Mouse (Mus musculus) heart, embryonic 16.5 days (tissue): ENCODE data around the gene Cipc. TPM values are rescaled to one million over a fixed set of nuclear protein-coding genes. Genes with fewer than 3 reads are reported as not detected.

Experiments used
- ATAC-seq: fragments of 200-750 bp; cut with Nextera tagmentation; replicated peaks from 2 replicates; pipeline ENCODE4 v1.8.0; 2017; ENCODE audit warnings: moderate number of reproducible peaks; ENCODE audit not compliant: insufficient read depth, low FRiP score; ENCODE audit errors: extremely low read depth
- H3K27ac ChIP-seq: fragments of 300-500 bp; sonication (generic); 2 replicates; pipeline ENCODE4 v1.5.1; 2014; ENCODE audit warnings: mild to moderate bottlenecking, low read length, control low read depth, moderate library complexity
- H3K27me3 ChIP-seq: fragments of 300-500 bp; sonication (generic); 2 replicates; pipeline ENCODE4 v1.6.1; 2014; ENCODE audit warnings: low read length, mixed read lengths; ENCODE audit not compliant: control insufficient read depth, insufficient read depth
- H3K36me3 ChIP-seq: fragments of 300-500 bp; sonication (generic); 2 replicates; pipeline ENCODE4 v1.6.1; 2014; ENCODE audit not compliant: control insufficient read depth, insufficient read depth
- H3K4me1 ChIP-seq: fragments of 300-500 bp; sonication (generic); 2 replicates; pipeline ENCODE4 v1.6.1; 2014; ENCODE audit warnings: low read length, mixed read lengths; ENCODE audit not compliant: control insufficient read depth, insufficient read depth
- H3K4me2 ChIP-seq: fragments of 300-500 bp; sonication (generic); 2 replicates; pipeline ENCODE4 v1.6.1; 2014; ENCODE audit warnings: low read depth, mild to moderate bottlenecking, control low read depth, low read length
- H3K4me3 ChIP-seq: fragments of 300-500 bp; sonication (generic); 2 replicates; pipeline ENCODE4 v1.5.1; 2014; ENCODE audit warnings: mild to moderate bottlenecking, control low read depth, low read length
- H3K9ac ChIP-seq: fragments of 300-500 bp; sonication (generic); 2 replicates; pipeline ENCODE4 v1.6.1; 2014; ENCODE audit warnings: low read length, control low read depth
- H3K9me3 ChIP-seq: fragments of 300-500 bp; sonication (generic); replicated peaks from 2 replicates; pipeline ENCODE4 v1.6.1; 2016; ENCODE audit warnings: low read length; ENCODE audit not compliant: control insufficient read depth
- WGBS: fragments of 180-500 bp; shearing (Covaris S2); extraction: QIAGEN DNeasy Blood & Tissue Kit; methylation state at CpG from one replicate; pipeline ENCODE4 v1.1.7; 2014; 5-methylcytosine and 5-hydroxymethylcytosine counted together
- polyA plus RNA-seq: library from polyadenylated mRNA; unstranded; fragments of >200 nt; fragmentation: Nextera tagmentation; extraction: Ambion mirVana; gene quantifications from 2 replicates; pipeline ENCODE4 v1.2.1, GENCODE M21; 2015

Gene Cipc
- polyA plus RNA-seq, 1 experiment from 2014 or later = 25.9 TPM

DNA sequence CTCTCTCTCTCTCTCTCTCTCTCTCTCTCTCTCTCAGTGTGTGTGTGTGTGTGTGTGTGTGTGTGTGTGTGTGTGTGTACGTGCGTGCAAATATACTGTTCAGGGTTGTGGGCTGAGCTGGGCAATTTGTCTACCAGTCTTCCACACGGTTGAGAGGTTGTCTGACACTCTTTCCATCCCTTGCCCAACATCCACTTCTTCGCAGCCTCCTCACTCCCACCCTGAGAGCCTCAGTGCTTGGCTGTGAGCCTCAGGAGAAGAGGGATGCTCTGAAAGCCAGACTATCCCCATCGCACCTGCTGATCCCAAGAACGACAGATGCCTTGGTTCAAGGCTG, 54.0 kb downstream of the Cipc start:
- H3K4me3 ChIP-seq = no peak overlapping the region
- 43% methylated on average over 4 of the region's 6 CpGs for WGBS
- no peak for ATAC-seq
- no peaks in the 10 kb centered on the region for H3K36me3 ChIP-seq
- H3K4me2 ChIP-seq = no peak overlapping the region
- 0 out of 2 replicates have a peak, but pooled peaks cover 2% of the 10 kb centered on the region for H3K9me3 ChIP-seq
- no peaks in the 10 kb centered on the region; the same call in 1 of the 2 replicates for H3K27me3 ChIP-seq
- H3K9ac ChIP-seq = no peak overlapping the region
- peaks cover 12% of the 10 kb centered on the region for H3K4me1 ChIP-seq
- H3K27ac ChIP-seq = no peak overlapping the region

- Histone ChIP-seq H3K27me3 (no peaks in the 10 kb centered on the region; the same call in 1 of the 2 replicates), H3K4me1 (peaks cover 12% of the 10 kb centered on the region), H3K9ac (no peak overlapping the region), H3K4me2 (no peak overlapping the region), H3K9me3 (no peaks in the 10 kb centered on the region), H3K4me3 (no peak overlapping the region), H3K27ac (no peak overlapping the region), H3K36me3 (no peaks in the 10 kb centered on the region)
- no peak for ATAC-seq
- WGBS = 49% methylated on average over 7 of the region's 7 CpGs
Observed at GRCm38 (mm10) chr12:87002209-87002608, 55.4 kb downstream of the Cipc start.

DNA sequence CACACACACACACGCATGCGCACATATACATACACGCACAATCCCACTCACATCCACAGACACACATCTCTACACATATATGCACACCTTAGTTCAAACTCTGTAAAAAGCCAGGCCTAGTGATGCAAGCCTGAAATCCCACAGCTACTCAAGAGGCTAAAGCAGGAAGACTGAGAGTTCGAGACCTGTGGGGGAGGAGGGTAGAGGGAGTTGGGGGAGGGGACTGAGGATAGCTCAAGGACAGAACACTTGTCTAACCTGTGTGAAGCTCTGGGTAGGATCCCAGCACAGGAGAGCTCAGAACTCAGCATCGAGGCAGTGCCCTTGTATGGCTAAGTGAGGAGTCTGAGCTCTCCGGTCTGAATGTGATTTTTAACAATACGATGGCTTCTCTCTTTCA, 56.0 kb downstream of the Cipc start:
- Histone ChIP-seq H3K36me3 (no peaks in the 10 kb centered on the region), H3K4me1 (peaks cover 12% of the 10 kb centered on the region), H3K9me3 (no peaks in the 10 kb centered on the region), H3K9ac (no peak overlapping the region), H3K27ac (no peak overlapping the region), H3K27me3 (no peaks in the 10 kb centered on the region; the same call in 1 of the 2 replicates), H3K4me2 (no peak overlapping the region), H3K4me3 (no peak overlapping the region)
- no peak for ATAC-seq
- 69% methylated on average over 7 of the region's 7 CpGs for WGBS

DNA sequence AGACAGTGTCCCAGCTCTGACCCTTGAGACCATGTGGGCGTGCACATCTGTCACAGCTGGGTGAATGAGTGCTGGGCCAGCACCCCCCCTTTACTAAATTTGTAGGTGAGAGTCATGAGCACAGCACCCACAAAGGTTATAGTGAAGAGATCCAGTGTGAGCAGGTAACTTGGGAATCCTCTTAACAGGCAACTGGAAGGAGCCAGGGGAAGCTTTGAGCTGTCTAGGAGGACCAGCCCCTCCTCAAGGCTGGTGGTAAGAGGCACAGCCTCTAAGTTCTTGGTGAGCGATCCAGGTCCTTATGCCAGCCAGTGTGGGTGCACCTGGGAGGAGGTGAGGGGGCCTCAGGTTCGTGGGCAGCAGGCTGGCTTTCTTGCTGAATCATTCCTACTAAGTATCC, 56.8 kb downstream of the Cipc start:
- no peaks in the 10 kb centered on the region for H3K9me3 ChIP-seq
- H3K4me3 ChIP-seq = no peak overlapping the region
- peaks cover 12% of the 10 kb centered on the region for H3K4me1 ChIP-seq
- no peak overlapping the region for H3K27ac ChIP-seq
- peaks cover 2% of the 10 kb centered on the region; the same call in 1 of the 2 replicates for H3K27me3 ChIP-seq
- H3K4me2 ChIP-seq = no peak overlapping the region
- no peak overlapping the region for H3K9ac ChIP-seq
- H3K36me3 ChIP-seq = no peaks in the 10 kb centered on the region
- WGBS = 43% methylated on average over 3 of the region's 3 CpGs
- ATAC-seq = no peak

- no peaks in the 10 kb centered on the region for H3K9me3 ChIP-seq
- ATAC-seq = no peak
- WGBS = 80% methylated on average over 4 of the region's 4 CpGs
- H3K4me3 ChIP-seq = no peak overlapping the region
- H3K36me3 ChIP-seq = no peaks in the 10 kb centered on the region
- peaks cover 3% of the 10 kb centered on the region; the same call in 1 of the 2 replicates for H3K27me3 ChIP-seq
- H3K4me2 ChIP-seq = no peak overlapping the region
- H3K9ac ChIP-seq = no peak overlapping the region
- H3K4me1 ChIP-seq = peaks cover 8% of the 10 kb centered on the region
- no peak overlapping the region for H3K27ac ChIP-seq
Observed at GRCm38 (mm10) chr12:87004596-87004995, 57.8 kb downstream of the Cipc start.

Other genes starting within 250 kb of the Cipc start
- gene Angel1, start 220.6 kb upstream of the Cipc start, polyA plus RNA-seq = 7.9 and 9.4 TPM in 2 replicates
- not detected in 2 replicates for gene Lrrc74a, start 212.7 kb upstream of the Cipc start, polyA plus RNA-seq
- gene Irf2bpl, start 62.2 kb upstream of the Cipc start, polyA plus RNA-seq = 25.4 and 32.4 TPM in 2 replicates
- gene Zdhhc22, start 43.4 kb downstream of the Cipc start, polyA plus RNA-seq = 0.07 TPM in 2 replicates
- 0.11 TPM in 1 of 2 replicates, not detected in the other for gene Tmem63c, start 74.3 kb downstream of the Cipc start, polyA plus RNA-seq
- gene Ngb, start 155.5 kb downstream of the Cipc start, polyA plus RNA-seq = 0.50 TPM in 1 of 2 replicates, not detected in the other
- 26.7 and 32.3 TPM in 2 replicates for gene Gstz1, start 200.1 kb downstream of the Cipc start, polyA plus RNA-seq
- 11.4 and 11.9 TPM in 2 replicates for gene Pomt2, start 200.9 kb downstream of the Cipc start, polyA plus RNA-seq